Mouse (Mus musculus) common myeloid progenitor, adult 5-6 weeks (primary cell): ENCODE measurements around the gene Tie1. TPM values are rescaled to one million over a fixed set of nuclear protein-coding genes. Genes with fewer than 3 reads are reported as not detected.

Source experiments
- ATAC-seq: replicated peaks from 2 replicates; pipeline ENCODE4 v1.8.0; 2016; ENCODE audit warnings: low read depth, mild to moderate bottlenecking, moderate TSS enrichment, inconsistent platforms; ENCODE audit not compliant: poor library complexity, severe bottlenecking
- total RNA-seq: library from RNA; stranded (forward); fragments of 200-1000, 187-1606 nt; gene quantifications from 2 replicates; pipeline ENCODE4 v1.2.3, GENCODE M21; 2017

Gene Tie1
- total RNA-seq, 1 experiment from 2014 or later, result 8.0 TPM

- no peak for ATAC-seq
These were observed 600 bp upstream of the Tie1 start for GRCm38 (mm10) chr4:118490461-118490860.

- ATAC-seq, result no peak
These were observed 12.9 kb downstream of the Tie1 start for GRCm38 (mm10) chr4:118476773-118477530.

GRCm38 (mm10) chr4:118472687-118473086, 17.2 kb downstream of the Tie1 start:
- ATAC-seq, result no peak

- ATAC-seq, result no peak
These were observed 18.6 kb downstream of the Tie1 start for GRCm38 (mm10) chr4:118471281-118471680.

GRCm38 (mm10) chr4:118465697-118466163, 24.1 kb downstream of the Tie1 start:
- ATAC-seq, result peak; percentile 99

- no peak for ATAC-seq
These were observed 24.9 kb downstream of the Tie1 start for GRCm38 (mm10) chr4:118464956-118465355.

- peak; percentile 71 for ATAC-seq
These were observed 32.4 kb downstream of the Tie1 start, which contains the start of gene Mpl for GRCm38 (mm10) chr4:118457345-118457975. Mpl (minus strand) TSS chr4:118457513.

GRCm38 (mm10) chr4:118446415-118447153, 43.3 kb downstream of the Tie1 start:
- no peak for ATAC-seq

GRCm38 (mm10) chr4:118445781-118446414, 44.0 kb downstream of the Tie1 start:
- ATAC-seq, result no peak

GRCm38 (mm10) chr4:118445088-118445487, 44.8 kb downstream of the Tie1 start:
- ATAC-seq, result no peak

GRCm38 (mm10) chr4:118437829-118438253, 52.0 kb downstream of the Tie1 start:
- 0 out of 2 replicates have a peak, but pooled peaks have one; percentile 20 for ATAC-seq

GRCm38 (mm10) chr4:118436820-118437603, 52.8 kb downstream of the Tie1 start, which contains the start of gene Cdc20:
Cdc20 (minus strand) TSS chr4:118437352.
- ATAC-seq, result peak; percentile 97

- ATAC-seq, result no peak
These were observed 57.5 kb downstream of the Tie1 start for GRCm38 (mm10) chr4:118432332-118432731.

GRCm38 (mm10) chr4:118429215-118429895, 60.5 kb downstream of the Tie1 start:
- no peak for ATAC-seq

GRCm38 (mm10) chr4:118428531-118429214, 61.2 kb downstream of the Tie1 start:
- peak; percentile 46 for ATAC-seq

- peak; percentile 89 for ATAC-seq
These were observed 62.0 kb downstream of the Tie1 start, which contains the start of gene Elovl1 for GRCm38 (mm10) chr4:118427768-118428451. Elovl1 (plus strand) TSS chr4:118428093.

GRCm38 (mm10) chr4:118427415-118427767, 62.5 kb downstream of the Tie1 start:
- ATAC-seq, result no peak; the same call in 1 of the 2 replicates

- no peak for ATAC-seq
These were observed 64.5 kb downstream of the Tie1 start for GRCm38 (mm10) chr4:118425374-118425773.
